9 mouse cellular contexts compared by ENCODE assay signal in the genomic region with DNA sequence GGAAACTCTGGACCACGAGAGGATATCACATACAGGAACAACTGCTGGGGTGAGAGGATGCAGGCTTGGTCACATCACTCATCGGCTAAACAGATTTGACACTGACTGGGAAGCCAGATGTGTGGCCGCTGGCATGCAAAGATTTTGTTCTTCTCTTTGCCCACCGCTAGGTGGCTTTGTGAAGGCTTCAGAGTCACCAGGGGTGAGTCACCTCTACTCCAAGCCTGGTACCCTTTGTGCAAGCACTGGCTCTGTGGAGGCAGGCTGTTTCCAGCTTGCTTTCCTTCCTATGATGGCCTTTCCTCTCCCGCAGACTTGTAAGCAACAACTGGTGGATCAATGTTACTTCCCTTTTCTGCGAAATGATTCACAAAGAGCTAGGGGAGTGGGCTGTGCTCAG.
A peak's percentile ranks its signal among the peaks of the same experiment; 100 is the strongest.
DNase-seq lines count a peak whose midpoint lies in the region; ATAC-seq and TF ChIP-seq lines count a peak whose summit lies in the region.
"Had no signal": no experiment of that assay in that cellular context is flagged by ENCODE, and none has a peak within 500 bp of the region (broad histone marks: within the 10 kb centered on the region; RNA-seq: fewer than 3 reads in every experiment).

No protein-coding gene starts in this region.

- no peaks in the 10 kb centered on the region for H3K9me3 ChIP-seq in forebrain, embryonic 15.5 days
- H3K9me3 ChIP-seq: forebrain, embryonic 13.5 days had no signal

- WGBS in forebrain, embryonic 15.5 days: 66% methylated on average over 6 of the region's 6 CpGs

- peak; percentile 49 for TF ChIP-seq CTCF in gastrocnemius, adult 2 months (IDR thresholded peaks at IDR 0.05)

- no peak for DNase-seq in gastrocnemius, adult 2 months
- no peak for DNase-seq in gastrocnemius, adult 8-10 months (ENCODE audit: low spot score in 2 of 2)
- DNase-seq in 3134 (ENCODE audit: extremely low read depth, insufficient read length, low spot score): peak; percentile 52
- peak; percentile 29 for DNase-seq in adrenal gland, adult 8-10 months
- DNase-seq in induced T-regulatory cell, adult 2 months (ENCODE audit: low read depth): peak; percentile 50
- DNase-seq in right cerebral cortex, postnatal 36 days (ENCODE audit: low spot score in 2 of 2): no peak

- H3K4me1 ChIP-seq in forebrain, embryonic 15.5 days: peaks cover 5% of the 10 kb centered on the region

- H3K36me3 ChIP-seq in forebrain, embryonic 15.5 days: peaks cover 21% of the 10 kb centered on the region

- H3K27me3 ChIP-seq in forebrain, embryonic 15.5 days: no peaks in the 10 kb centered on the region
- H3K27me3 ChIP-seq: forebrain, embryonic 13.5 days had no signal

- no peak overlapping the region for H3K4me3 ChIP-seq in gastrocnemius, adult 2 months
- no peak overlapping the region for H3K4me3 ChIP-seq in forebrain, embryonic 15.5 days
- H3K4me3 ChIP-seq: forebrain, embryonic 13.5 days had no signal

- no peak overlapping the region for H3K4me2 ChIP-seq in forebrain, embryonic 15.5 days (replicated peaks)
- H3K4me2 ChIP-seq: forebrain, embryonic 13.5 days had no signal

- intact Hi-C loops in gastrocnemius, adult 2 months (cut with DNase I): no loop called here

- no peak for ATAC-seq in forebrain, embryonic 15.5 days (replicated peaks)
- no peak for ATAC-seq in erythroid progenitor cell, adult 5-6 weeks (replicated peaks; ENCODE audit: low FRiP score, poor library complexity, severe bottlenecking)
- ATAC-seq: forebrain, embryonic 13.5 days had no signal

- H3K27ac ChIP-seq in gastrocnemius, adult 2 months: no peak overlapping the region
- no peak overlapping the region for H3K27ac ChIP-seq in forebrain, embryonic 15.5 days (replicated peaks)
- H3K27ac ChIP-seq: forebrain, embryonic 13.5 days had no signal

- H3K9ac ChIP-seq in forebrain, embryonic 15.5 days (replicated peaks): no peak overlapping the region
- H3K9ac ChIP-seq: forebrain, embryonic 13.5 days had no signal

Comparison
In these comparisons a context has a peak if more than half of its experiments do, and no peak if none do; other contexts are left out.
1. DNase-seq: peak in 3134 (single experiment), adrenal gland, adult 8-10 months (single experiment) and induced T-regulatory cell, adult 2 months (single experiment); none in gastrocnemius, adult 2 months (single experiment), gastrocnemius, adult 8-10 months (0 of 2) and right cerebral cortex, postnatal 36 days (0 of 2).